ENCODE assay signal across 10 mouse cellular contexts in genomic region chr5:107296512-107297322, GRCm38 (mm10). TPM values are rescaled to one million over a fixed set of nuclear protein-coding genes. Genes with fewer than 3 reads are reported as not detected.
A peak's percentile ranks its signal among the peaks of the same experiment; 100 is the strongest.
DNase-seq lines count a peak whose midpoint lies in the region; ATAC-seq lines count a peak whose summit lies in the region.
"Had no signal": no experiment of that assay in that cellular context is flagged by ENCODE, and none has a peak within 500 bp of the region (broad histone marks: within the 10 kb centered on the region; RNA-seq: fewer than 3 reads in every experiment).

No protein-coding gene starts in this region.

- no peak overlapping the region for H3K27ac ChIP-seq in liver, embryonic 11.5 days (ENCODE audit: low read depth, low read length)
- peak overlapping the region; percentile 78 for H3K27ac ChIP-seq in limb, embryonic 12.5 days
- H3K27ac ChIP-seq: hindbrain, embryonic 15.5 days; left cerebral cortex, adult 2 months had no signal

- H3K9me3 ChIP-seq in liver, embryonic 11.5 days (ENCODE audit: control insufficient read depth, low read length), result no peaks in the 10 kb centered on the region
- no peaks in the 10 kb centered on the region for H3K9me3 ChIP-seq in limb, embryonic 12.5 days
- H3K9me3 ChIP-seq: hindbrain, embryonic 15.5 days had no signal

- no peak overlapping the region for H3K9ac ChIP-seq in liver, embryonic 11.5 days (ENCODE audit: low read depth, low read length)
- no peak overlapping the region for H3K9ac ChIP-seq in limb, embryonic 12.5 days (replicated peaks)
- H3K9ac ChIP-seq: hindbrain, embryonic 15.5 days had no signal

- no peaks in the 10 kb centered on the region for H3K36me3 ChIP-seq in liver, embryonic 11.5 days (ENCODE audit: control insufficient read depth, insufficient read depth, low read length)
- H3K36me3 ChIP-seq in limb, embryonic 12.5 days, result no peaks in the 10 kb centered on the region
- H3K36me3 ChIP-seq: hindbrain, embryonic 15.5 days had no signal

- ATAC-seq in liver, embryonic 11.5 days (replicated peaks; ENCODE audit: low FRiP score), result no peak
- ATAC-seq in limb, embryonic 12.5 days (ENCODE audit: insufficient number of reproducible peaks, insufficient read depth, low FRiP score, low TSS enrichment, low read depth), result peak; percentile 70
- no peak for ATAC-seq in megakaryocyte, adult 5-6 weeks (ENCODE audit: poor library complexity, severe bottlenecking)

- H3K4me3 ChIP-seq in liver, embryonic 11.5 days (ENCODE audit: low read depth, low read length), result no peak overlapping the region
- H3K4me3 ChIP-seq in limb, embryonic 12.5 days (replicated peaks), result no peak overlapping the region
- H3K4me3 ChIP-seq: hindbrain, embryonic 15.5 days; left cerebral cortex, adult 2 months had no signal

- WGBS in liver, embryonic 11.5 days, result 59% methylated on average over 9 of the region's 9 CpGs
- 11% methylated on average over 9 of the region's 9 CpGs for WGBS in limb, embryonic 12.5 days

- no peaks in the 10 kb centered on the region for H3K27me3 ChIP-seq in liver, embryonic 11.5 days (replicated peaks; ENCODE audit: control insufficient read depth, insufficient read depth, low read length)
- no peaks in the 10 kb centered on the region for H3K27me3 ChIP-seq in limb, embryonic 12.5 days

- peaks cover 8% of the 10 kb centered on the region for H3K4me1 ChIP-seq in liver, embryonic 11.5 days (replicated peaks; ENCODE audit: control insufficient read depth, insufficient read depth, low read length)
- peaks cover 25% of the 10 kb centered on the region for H3K4me1 ChIP-seq in limb, embryonic 12.5 days (replicated peaks)

- 0 out of 2 replicates have a peak overlapping the region, but pooled peaks have one; percentile 26 for H3K4me2 ChIP-seq in liver, embryonic 11.5 days
- peak overlapping the region; percentile 46 for H3K4me2 ChIP-seq in limb, embryonic 12.5 days
- H3K4me2 ChIP-seq: hindbrain, embryonic 15.5 days had no signal

- no peak for DNase-seq in liver, embryonic 11.5 days (ENCODE audit: low spot score)
- DNase-seq in liver, result no peak
- DNase-seq in cerebellum, adult 18-20 months, result peak; percentile 76 to 80
- peak; percentile 70 for DNase-seq in forelimb bud, embryonic 11.5 days (ENCODE audit: low read depth, low spot score)
- no peak for DNase-seq in gastrocnemius, adult 18-20 months (ENCODE audit: low spot score)
- no peak for DNase-seq in layer of hippocampus, adult 9-11 months

RNA-seq across cellular contexts. Expression of gene Tgfbr3, which starts 7.3 kb away (rescaled TPM):
- 38.2 and 39.7 TPM in 2 replicates for polyA plus RNA-seq in liver, embryonic 11.5 days (2014; fragmentation: Nextera tagmentation; extraction: Ambion mirVana)
- polyA plus RNA-seq in limb, embryonic 12.5 days (2016; fragmentation: Nextera tagmentation; extraction: Ambion mirVana), result 17.5 and 20.3 TPM in 2 replicates
- 10 to 100 TPM; 14.5 to 15.8 TPM for total RNA-seq in gastrocnemius, adult 18-20 months (2021)
- total RNA-seq in megakaryocyte, adult 5-6 weeks (2015), result 0.89 and 1.3 TPM in 2 replicates
- total RNA-seq in megakaryocyte, adult 5-6 weeks (2017), result 1.3 and 1.7 TPM in 2 replicates

RNA-seq across cellular contexts. Expression of gene Brdt, which starts 34.2 kb away (rescaled TPM):
- polyA plus RNA-seq in liver, embryonic 11.5 days (2014; fragmentation: Nextera tagmentation; extraction: Ambion mirVana), result 0.68 and 0.84 TPM in 2 replicates
- 2.7 and 3.1 TPM in 2 replicates for polyA plus RNA-seq in limb, embryonic 12.5 days (2016; fragmentation: Nextera tagmentation; extraction: Ambion mirVana)
- 1 to 10 TPM; 1.8 to 2.3 TPM for total RNA-seq in gastrocnemius, adult 18-20 months (2021)
- 0.25 and 0.41 TPM in 2 replicates for total RNA-seq in megakaryocyte, adult 5-6 weeks (2015)
- not detected in 2 replicates for total RNA-seq in megakaryocyte, adult 5-6 weeks (2017)

Comparison
In these comparisons a context has a peak if more than half of its experiments do, and no peak if none do; other contexts are left out.
1. DNase-seq: peak in cerebellum, adult 18-20 months (2 of 2) and forelimb bud, embryonic 11.5 days (single experiment); none in liver, embryonic 11.5 days (single experiment), liver (single experiment), gastrocnemius, adult 18-20 months (single experiment) and layer of hippocampus, adult 9-11 months (single experiment).
2. RNA of gene Tgfbr3, which starts 7.3 kb away (total RNA-seq): 14.5 to 15.8 TPM in gastrocnemius, adult 18-20 months; 0.89 to 1.7 TPM in megakaryocyte, adult 5-6 weeks; every median in the first group is over 4 times any median in the second.